Mouse (Mus musculus) small intestine, adult 2 months (tissue): ENCODE measurements around the gene Txndc5. TPM values are rescaled to one million over a fixed set of nuclear protein-coding genes. Genes with fewer than 3 reads are reported as not detected.

ENCODE experiments used
- H3K27ac ChIP-seq: fragments of 200-500 bp; 2 replicates; pipeline ENCODE4 v1.5.1; 2012; ENCODE audit warnings: low read depth, low read length, control low read depth, inconsistent platforms; ENCODE audit not compliant: insufficient read depth
- H3K27me3 ChIP-seq: fragments of 200-500 bp; 2 replicates; pipeline ENCODE4 v1.6.1; 2012; ENCODE audit warnings: mild to moderate bottlenecking, moderate library complexity, low read length, inconsistent platforms; ENCODE audit not compliant: control insufficient read depth, insufficient read depth
- H3K36me3 ChIP-seq: fragments of 200-500 bp; 2 replicates; pipeline ENCODE4 v1.6.1; 2012; ENCODE audit warnings: mild to moderate bottlenecking, low read length, control low read depth, inconsistent platforms; ENCODE audit not compliant: control insufficient read depth, insufficient read depth
- H3K4me1 ChIP-seq: fragments of 200-500 bp; 2 replicates; pipeline ENCODE4 v1.6.1; 2012; ENCODE audit warnings: low read length, inconsistent platforms, mixed read lengths; ENCODE audit not compliant: control insufficient read depth, insufficient read depth, insufficient read length
- H3K4me3 ChIP-seq: fragments of 200-500 bp; 2 replicates; pipeline ENCODE4 v1.5.1; 2012; ENCODE audit warnings: low read depth, mild to moderate bottlenecking, control low read depth, inconsistent platforms, low read length, moderate library complexity
- CTCF ChIP-seq: fragments of 200-500 bp; IDR thresholded peaks from 2 replicates; pipeline ENCODE4 v1.5.1; 2012; ENCODE audit warnings: low read depth, mild to moderate bottlenecking, control low read depth, inconsistent platforms, low read length, moderate library complexity, mixed read lengths; ENCODE audit not compliant: insufficient replicate concordance, insufficient read length; ENCODE audit errors: extremely low read depth
- POLR2A ChIP-seq: fragments of 200-500 bp; IDR thresholded peaks from 2 replicates; pipeline ENCODE4 v1.6.1; 2012; ENCODE audit warnings: low read depth, mild to moderate bottlenecking, control low read depth, inconsistent platforms, low read length, moderate library complexity
- WGBS: fragments of 180-500 bp; shearing (Covaris S2); methylation state at CpG from one replicate; pipeline ENCODE4 v1.1.7; 2018; 5-methylcytosine and 5-hydroxymethylcytosine counted together
- polyA plus RNA-seq: library from polyadenylated mRNA; depleted of rRNA; stranded (reverse); fragments of >200 nt; gene quantifications from 2 replicates; pipeline ENCODE4 v1.2.3, GENCODE M21; 2012

Txndc5 gene
- polyA plus RNA-seq, 1 experiment, result 222 TPM

GRCm38 (mm10) chr13:38496715-38497114, 31.9 kb downstream of the Txndc5 start:
- Histone ChIP-seq H3K27ac (no peak overlapping the region), H3K4me1 (no peaks in the 10 kb centered on the region), H3K36me3 (peaks cover 16% of the 10 kb centered on the region), H3K4me3 (no peak overlapping the region), H3K27me3 (no peaks in the 10 kb centered on the region)
- TF ChIP-seq CTCF (no peak), POLR2A (no peak)
- 28% methylated on average over 3 of the region's 3 CpGs for WGBS

- H3K27me3 ChIP-seq, result no peaks in the 10 kb centered on the region
- 61% methylated on average over 6 of the region's 6 CpGs for WGBS
- H3K4me3 ChIP-seq, result no peak overlapping the region
These were observed 41.9 kb downstream of the Txndc5 start for GRCm38 (mm10) chr13:38486767-38487166.

GRCm38 (mm10) chr13:38484701-38485100, 43.9 kb downstream of the Txndc5 start:
- Histone ChIP-seq H3K27me3 (no peaks in the 10 kb centered on the region), H3K4me1 (no peaks in the 10 kb centered on the region), H3K4me3 (no peak overlapping the region), H3K36me3 (no peaks in the 10 kb centered on the region), H3K27ac (no peak overlapping the region)
- TF ChIP-seq CTCF, result no peak
- no peak for TF ChIP-seq POLR2A
- WGBS, result 69% methylated on average over 5 of the region's 5 CpGs

More at GRCm38 (mm10) chr13:38486767-38487166, 41.9 kb downstream of the Txndc5 start:
- TF ChIP-seq CTCF, result no peak
- no peak for TF ChIP-seq POLR2A
- H3K36me3 ChIP-seq, result no peaks in the 10 kb centered on the region
- no peak overlapping the region for H3K27ac ChIP-seq
- no peaks in the 10 kb centered on the region for H3K4me1 ChIP-seq

- H3K27me3 ChIP-seq, result no peaks in the 10 kb centered on the region
- H3K4me3 ChIP-seq, result no peak overlapping the region
- WGBS, result 75% methylated on average over 7 of the region's 7 CpGs
- H3K4me1 ChIP-seq, result no peaks in the 10 kb centered on the region
- no peak for TF ChIP-seq CTCF
- TF ChIP-seq POLR2A, result no peak
- no peaks in the 10 kb centered on the region for H3K36me3 ChIP-seq
- no peak overlapping the region for H3K27ac ChIP-seq
These were observed 47.6 kb downstream of the Txndc5 start for GRCm38 (mm10) chr13:38481021-38481420.

- Histone ChIP-seq H3K36me3 (no peaks in the 10 kb centered on the region), H3K4me3 (no peak overlapping the region), H3K27ac (no peak overlapping the region), H3K4me1 (no peaks in the 10 kb centered on the region), H3K27me3 (no peaks in the 10 kb centered on the region)
- 56% methylated on average over 8 of the region's 8 CpGs for WGBS
- TF ChIP-seq POLR2A (no peak), CTCF (no peak)
These were observed 51.7 kb downstream of the Txndc5 start for GRCm38 (mm10) chr13:38476936-38477335.

GRCm38 (mm10) chr13:38473497-38473896, 55.1 kb downstream of the Txndc5 start:
- no peak overlapping the region for H3K4me3 ChIP-seq
- no peak for TF ChIP-seq CTCF
- TF ChIP-seq POLR2A, result no peak
- H3K27me3 ChIP-seq, result no peaks in the 10 kb centered on the region
- WGBS, result 83% methylated on average over 6 of the region's 6 CpGs
- H3K36me3 ChIP-seq, result no peaks in the 10 kb centered on the region
- no peaks in the 10 kb centered on the region for H3K4me1 ChIP-seq
- H3K27ac ChIP-seq, result no peak overlapping the region

- H3K4me3 ChIP-seq, result no peak overlapping the region
- no peak overlapping the region for H3K27ac ChIP-seq
- TF ChIP-seq POLR2A (no peak), CTCF (no peak)
- no peaks in the 10 kb centered on the region for H3K27me3 ChIP-seq
- WGBS, result 86% methylated on average over 4 of the region's 4 CpGs
- H3K36me3 ChIP-seq, result no peaks in the 10 kb centered on the region
- H3K4me1 ChIP-seq, result no peaks in the 10 kb centered on the region
These were observed 56.0 kb downstream of the Txndc5 start for GRCm38 (mm10) chr13:38472636-38473035.
